Mouse (Mus musculus): Measurements from ENCODE around the gene Nlgn2. TPM values are rescaled to one million over a fixed set of nuclear protein-coding genes. Genes with fewer than 3 reads are reported as not detected.

Nlgn2 gene
- total and polyA plus RNA-seq, 3 experiments: 0.20 to 1.3 (median 1.1) TPM

GRCm38 (mm10) chr11:69816520-69816919, 21.1 kb downstream of the Nlgn2 start:
- Histone ChIP-seq H3K9me3 (replicated peaks; ENCODE audit: low read length) (no peaks in the 10 kb centered on the region), H3K27ac (ENCODE audit: insufficient read depth, low read depth) (no peak overlapping the region), H3K36me3 (replicated peaks in 1 of 2; ENCODE audit: control insufficient read depth in 1 of 2, insufficient read depth in 1 of 2, low read length in 1 of 2) (no peaks in the 10 kb centered on the region), H3K79me2 (replicated peaks; ENCODE audit: control insufficient read depth, extremely low read depth, insufficient read depth, poor library complexity, severe bottlenecking) (no peaks in the 10 kb centered on the region), H3K4me3 (replicated peaks in 1 of 3; ENCODE audit: low read depth in 2 of 3, low read length in 2 of 3, poor library complexity in 1 of 3) (no peak overlapping the region), H3K4me2 (ENCODE audit: insufficient read depth, low read depth, poor library complexity, severe bottlenecking) (no peak overlapping the region), H3K4me1 (ENCODE audit: control insufficient read depth in 1 of 2, insufficient read depth in 2 of 2) (no peaks in the 10 kb centered on the region), H3K27me3 (replicated peaks) (peaks cover 80% of the 10 kb centered on the region), H3K9ac (ENCODE audit: insufficient read depth, low read depth) (no peak overlapping the region)
- no peak for DNase-seq (ENCODE audit: extremely low read depth)
- in situ Hi-C loops (cut with MboI; ENCODE audit: low pct_ligation_motif_present, low pct_unique_long_range_greater_than_20kb, low sequenced_read_pairs): no loop called here
- no peak for TF ChIP-seq TCF12 (IDR thresholded peaks at IDR 0.05; ENCODE audit: low read depth, low read length)
- TF ChIP-seq ZKSCAN1 (IDR thresholded peaks at IDR 0.05; ENCODE audit: borderline replicate concordance, low read depth, low read length): no peak
- no peak for TF ChIP-seq BHLHE40 (IDR thresholded peaks at IDR 0.05; ENCODE audit: low read depth, low read length)
- TF ChIP-seq ZNF384 (IDR thresholded peaks at IDR 0.05; ENCODE audit: low read depth, low read length): no peak
- no peak for TF ChIP-seq NRF1 (IDR thresholded peaks at IDR 0.05; ENCODE audit: low read depth, low read length)
- TF ChIP-seq MAFK (IDR thresholded peaks at IDR 0.05; ENCODE audit: insufficient replicate concordance, low read length): no peak
- no peak for TF ChIP-seq USF1 (IDR thresholded peaks at IDR 0.05; ENCODE audit: low read depth, low read length)
- no peak for TF ChIP-seq JUN (IDR thresholded peaks at IDR 0.05; ENCODE audit: insufficient read depth, low read depth, low read length)
- TF ChIP-seq UBTF (IDR thresholded peaks at IDR 0.05; ENCODE audit: low read depth, low read length): no peak
- TF ChIP-seq MXI1 (IDR thresholded peaks at IDR 0.05; ENCODE audit: low read depth, low read length): no peak
- dilution Hi-C loops (cut with MboI; ENCODE audit: extremely low pct_ligation_motif_present, extremely low pct_unique_long_range_greater_than_20kb, low sequenced_read_pairs): no loop called here

- dilution Hi-C loops (cut with MboI; ENCODE audit: extremely low pct_ligation_motif_present, extremely low pct_unique_long_range_greater_than_20kb, low sequenced_read_pairs) (no loop called here), in situ Hi-C loops (cut with MboI; ENCODE audit: low pct_ligation_motif_present, low pct_unique_long_range_greater_than_20kb, low sequenced_read_pairs) (no loop called here)
- Histone ChIP-seq H3K4me1 (ENCODE audit: control insufficient read depth in 1 of 2, insufficient read depth in 2 of 2) (no peaks in the 10 kb centered on the region), H3K4me2 (ENCODE audit: insufficient read depth, low read depth, poor library complexity, severe bottlenecking) (no peak within 1 kb of the TSS), H3K4me3 (replicated peaks in 1 of 3; ENCODE audit: low read depth in 2 of 3, low read length in 2 of 3, poor library complexity in 1 of 3) (no peak within 1 kb of the TSS), H3K27me3 (replicated peaks) (peaks cover 80% of the 10 kb centered on the region), H3K9me3 (replicated peaks; ENCODE audit: low read length) (peaks cover 9% of the 10 kb centered on the region), H3K79me2 (replicated peaks; ENCODE audit: control insufficient read depth, extremely low read depth, insufficient read depth, poor library complexity, severe bottlenecking) (no peaks in the 10 kb centered on the region), H3K27ac (ENCODE audit: insufficient read depth, low read depth) (no peak within 1 kb of the TSS), H3K9ac (ENCODE audit: insufficient read depth, low read depth) (no peak within 1 kb of the TSS), H3K36me3 (replicated peaks in 1 of 2; ENCODE audit: control insufficient read depth in 1 of 2, insufficient read depth in 1 of 2, low read length in 1 of 2) (no peaks in the 10 kb centered on the region)
- TF ChIP-seq NRF1 (IDR thresholded peaks at IDR 0.05; ENCODE audit: low read depth, low read length) (no peak), CHD2 (IDR thresholded peaks at IDR 0.05; ENCODE audit: low read length) (no peak), TBP (conservative IDR thresholded peaks at IDR 0.05; ENCODE audit: low read depth, low read length) (no peak), MYC (IDR thresholded peaks at IDR 0.05; ENCODE audit: low read depth, low read length) (no peak), ZKSCAN1 (IDR thresholded peaks at IDR 0.05; ENCODE audit: borderline replicate concordance, low read depth, low read length) (no peak), TCF12 (IDR thresholded peaks at IDR 0.05; ENCODE audit: low read depth, low read length) (no peak), KAT2A (IDR thresholded peaks at IDR 0.05; ENCODE audit: insufficient replicate concordance, low read length) (no peak), ELF1 (IDR thresholded peaks at IDR 0.05; ENCODE audit: low read depth, low read length) (no peak), EP300 (IDR thresholded peaks at IDR 0.05; ENCODE audit: low read length) (no peak), ETS1 (conservative IDR thresholded peaks at IDR 0.05; ENCODE audit: low read depth, low read length) (no peak), ZMIZ1 (IDR thresholded peaks at IDR 0.05; ENCODE audit: low read depth, low read length) (no peak), JUN (IDR thresholded peaks at IDR 0.05; ENCODE audit: insufficient read depth, low read depth, low read length) (no peak), POLR2AphosphoS2 (IDR thresholded peaks at IDR 0.05; ENCODE audit: low read depth, low read length) (no peak), MXI1 (IDR thresholded peaks at IDR 0.05; ENCODE audit: low read depth, low read length) (no peak), ZC3H11A (IDR thresholded peaks at IDR 0.05; ENCODE audit: low read depth, low read length) (no peak), JUND (conservative IDR thresholded peaks at IDR 0.05; ENCODE audit: low read depth, low read length) (no peak), PAX5 (IDR thresholded peaks at IDR 0.05; ENCODE audit: low read length) (no peak), MAFK (IDR thresholded peaks at IDR 0.05; ENCODE audit: insufficient replicate concordance, low read length) (no peak), RAD21 (IDR thresholded peaks at IDR 0.05; ENCODE audit: low read depth, low read length) (peak; percentile 7), RCOR1 (conservative IDR thresholded peaks at IDR 0.05; ENCODE audit: low read depth, low read length) (no peak), SMC3 (IDR thresholded peaks at IDR 0.05; ENCODE audit: low read depth, low read length) (peak; percentile 29; the same call in 1 of the 2 replicates), ZNF384 (IDR thresholded peaks at IDR 0.05; ENCODE audit: low read depth, low read length) (no peak), MAX (IDR thresholded peaks at IDR 0.05; ENCODE audit: low read length) (no peak), CHD1 (IDR thresholded peaks at IDR 0.05; ENCODE audit: low read depth, low read length) (no peak), POLR2A (IDR thresholded peaks at IDR 0.05; ENCODE audit: low read depth, low read length) (no peak), HCFC1 (IDR thresholded peaks at IDR 0.05; ENCODE audit: low read depth, low read length) (no peak), CTCF (conservative IDR thresholded peaks at IDR 0.05 in 1 of 2, IDR thresholded peaks at IDR 0.05 in 1 of 2; ENCODE audit: low read depth in 2 of 2, low read length in 2 of 2) (peak in 1 of 2 experiments; percentile 47; a peak in 2 of 4 replicates)
- no peak for DNase-seq (ENCODE audit: extremely low read depth)
Observed at GRCm38 (mm10) chr11:69815155-69815554, 22.4 kb downstream of the Nlgn2 start, which contains the start of gene Gm39566. Gm39566 (minus strand) TSS chr11:69815298.
